Mouse (Mus musculus): ENCODE measurements around the gene Stx11.
A peak's percentile ranks its signal among the peaks of the same experiment; 100 is the strongest.

The Stx11 gene

DNA sequence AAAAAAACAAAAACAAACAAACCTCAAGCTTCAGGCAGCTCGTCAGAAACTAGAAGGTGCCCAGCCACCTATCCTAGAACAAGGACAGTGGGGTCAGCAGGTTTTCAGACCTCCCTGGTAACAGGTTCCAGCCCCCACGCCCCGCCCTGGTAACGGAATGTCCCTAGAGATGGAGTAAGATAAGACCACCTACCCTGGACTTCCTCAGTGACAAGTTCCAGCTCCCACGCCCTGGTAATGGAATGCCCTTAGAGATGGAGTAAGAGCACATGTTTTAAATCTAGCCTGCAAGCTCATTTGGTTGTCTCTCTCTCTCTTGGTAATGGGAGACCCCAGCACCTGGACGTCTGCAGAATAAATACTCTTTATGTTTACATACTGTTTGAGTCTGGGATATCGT lies 48.3 kb downstream of the Stx11 start:
- DNase-seq (ENCODE audit: inconsistent age in 2 of 2, low spot score in 1 of 2) = no peak

DNA sequence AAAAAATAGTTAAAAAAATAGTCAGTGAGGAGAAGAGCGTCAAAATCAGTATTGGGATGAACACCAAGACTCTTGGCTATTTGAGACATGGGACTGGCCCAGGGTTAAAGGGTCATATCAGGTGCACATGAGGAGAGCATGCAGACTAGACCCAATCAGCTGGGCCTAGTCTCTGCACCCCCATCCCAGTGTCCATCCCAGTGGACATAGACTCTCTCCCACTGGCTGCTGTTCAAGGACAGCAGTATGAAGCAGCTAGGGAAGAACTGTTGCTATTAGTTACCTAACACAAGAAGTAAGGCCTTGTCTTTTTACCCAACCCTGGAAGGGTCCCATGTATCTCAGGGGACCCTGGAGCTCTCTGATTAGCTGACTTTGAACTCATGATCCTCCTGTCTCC lies 49.9 kb downstream of the Stx11 start:
- DNase-seq (ENCODE audit: inconsistent age in 2 of 2, low spot score in 1 of 2) = peak; percentile 23 to 51

DNA sequence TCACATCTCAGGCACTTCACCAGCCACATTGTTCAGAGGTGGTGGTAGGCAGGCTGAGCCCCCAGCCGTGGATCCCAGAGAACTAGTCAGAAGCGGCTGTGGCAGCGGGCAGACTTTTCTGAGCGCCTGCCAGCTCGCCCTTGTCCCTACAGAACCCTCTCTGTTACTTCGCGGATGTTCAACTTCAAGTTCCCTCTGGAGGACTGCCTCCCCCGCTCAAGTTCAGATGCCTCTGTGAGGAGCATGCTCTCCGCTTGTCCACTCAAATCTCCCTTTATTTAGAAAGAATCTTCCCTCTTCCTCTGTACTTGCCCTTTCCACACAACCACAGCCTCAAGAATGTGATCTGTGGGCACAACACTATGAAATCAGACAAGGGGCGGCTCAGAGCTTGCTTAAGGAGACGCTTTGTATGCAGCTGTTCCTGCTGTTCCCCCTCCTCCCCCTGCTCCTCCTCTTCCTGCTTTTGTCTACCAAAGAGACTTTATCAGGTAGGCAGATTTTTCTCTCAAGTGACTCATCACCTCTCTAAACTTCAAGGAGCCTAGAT lies 52.0 kb downstream of the Stx11 start:
- DNase-seq (ENCODE audit: inconsistent age in 2 of 2, low spot score in 1 of 2) = peak in 1 of 2 experiments; percentile 50

DNA sequence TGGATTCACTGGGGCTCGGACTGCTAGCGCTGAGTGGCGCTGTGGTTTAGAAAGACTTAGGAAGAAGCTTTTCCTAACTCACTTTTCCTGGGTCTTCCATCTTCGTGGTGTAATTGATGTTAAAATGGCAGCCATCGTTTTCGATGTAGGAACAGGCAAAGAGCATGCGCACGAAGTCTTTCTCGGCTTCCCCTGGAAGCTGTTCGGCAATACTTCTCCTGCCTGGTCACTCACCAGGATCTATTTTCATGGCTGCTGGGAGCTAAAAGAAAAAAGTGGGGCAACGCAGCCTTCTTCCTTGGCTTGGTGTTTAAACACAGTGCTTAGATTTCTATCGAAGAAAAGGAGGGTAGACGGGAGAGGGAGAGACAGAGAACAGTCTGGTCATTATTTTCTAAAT lies 52.6 kb downstream of the Stx11 start:
- DNase-seq (ENCODE audit: inconsistent age in 2 of 2, low spot score in 1 of 2) = no peak

DNA sequence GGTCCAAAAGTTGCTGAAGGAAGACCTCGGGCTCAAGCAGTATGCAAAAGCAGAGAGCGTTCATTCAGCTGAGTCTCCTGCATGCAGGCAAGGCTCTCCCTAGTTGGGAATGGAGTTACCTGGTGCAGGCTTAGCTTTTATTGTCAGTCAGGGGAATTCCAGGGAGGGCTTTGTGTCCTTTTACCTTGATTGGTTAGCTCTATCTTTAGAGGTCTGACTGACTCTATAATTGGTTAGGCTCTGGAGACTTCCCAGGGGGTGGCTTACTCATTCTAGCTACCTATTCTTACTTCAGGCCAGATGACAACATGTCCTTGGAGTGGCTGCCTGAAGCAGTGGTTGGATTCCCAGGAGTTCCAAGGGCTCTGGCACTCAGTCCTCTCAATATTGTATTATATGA lies 54.2 kb downstream of the Stx11 start:
- DNase-seq (ENCODE audit: inconsistent age in 2 of 2, low spot score in 1 of 2) = no peak

DNA sequence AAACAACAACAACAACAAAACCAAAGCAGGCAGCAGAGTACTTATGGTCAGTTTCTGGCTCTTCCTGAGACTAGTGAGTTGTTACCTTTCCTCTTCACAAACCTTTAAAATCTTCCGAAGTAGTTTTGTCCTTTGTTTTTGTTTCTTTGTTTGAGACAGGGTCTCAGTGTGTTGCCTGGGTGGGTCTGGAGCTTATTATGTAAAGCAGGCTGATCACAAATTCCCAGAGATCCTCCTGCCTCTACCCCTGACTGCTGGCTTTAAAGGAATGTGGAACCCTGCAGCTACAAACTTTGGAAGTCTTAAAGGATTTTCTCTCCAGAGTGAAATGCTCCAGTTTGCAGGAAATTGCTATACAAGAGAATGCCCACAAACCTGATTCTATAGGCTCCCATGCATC lies 54.9 kb downstream of the Stx11 start:
- no peak for DNase-seq (ENCODE audit: inconsistent age in 2 of 2, low spot score in 1 of 2)

DNA sequence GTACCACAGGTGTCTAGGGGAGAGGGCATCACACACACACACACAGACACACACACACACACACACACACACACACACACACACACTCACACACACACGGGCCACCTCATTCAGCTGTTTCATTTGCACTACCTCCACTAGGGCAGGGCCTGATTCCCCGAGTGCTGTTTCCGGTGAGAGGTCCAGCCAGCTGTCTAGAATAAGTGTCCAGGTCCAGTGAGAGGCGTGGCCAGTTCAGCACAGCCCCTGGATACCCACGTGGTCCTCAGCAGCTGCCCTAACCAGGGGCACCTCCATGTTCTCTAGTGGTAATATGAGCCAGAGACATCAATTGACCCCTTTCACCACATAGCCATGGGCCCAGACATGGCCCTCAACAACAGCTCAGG lies 60.0 kb downstream of the Stx11 start:
- no peak for DNase-seq (ENCODE audit: inconsistent age in 2 of 2, low spot score in 1 of 2)

DNA sequence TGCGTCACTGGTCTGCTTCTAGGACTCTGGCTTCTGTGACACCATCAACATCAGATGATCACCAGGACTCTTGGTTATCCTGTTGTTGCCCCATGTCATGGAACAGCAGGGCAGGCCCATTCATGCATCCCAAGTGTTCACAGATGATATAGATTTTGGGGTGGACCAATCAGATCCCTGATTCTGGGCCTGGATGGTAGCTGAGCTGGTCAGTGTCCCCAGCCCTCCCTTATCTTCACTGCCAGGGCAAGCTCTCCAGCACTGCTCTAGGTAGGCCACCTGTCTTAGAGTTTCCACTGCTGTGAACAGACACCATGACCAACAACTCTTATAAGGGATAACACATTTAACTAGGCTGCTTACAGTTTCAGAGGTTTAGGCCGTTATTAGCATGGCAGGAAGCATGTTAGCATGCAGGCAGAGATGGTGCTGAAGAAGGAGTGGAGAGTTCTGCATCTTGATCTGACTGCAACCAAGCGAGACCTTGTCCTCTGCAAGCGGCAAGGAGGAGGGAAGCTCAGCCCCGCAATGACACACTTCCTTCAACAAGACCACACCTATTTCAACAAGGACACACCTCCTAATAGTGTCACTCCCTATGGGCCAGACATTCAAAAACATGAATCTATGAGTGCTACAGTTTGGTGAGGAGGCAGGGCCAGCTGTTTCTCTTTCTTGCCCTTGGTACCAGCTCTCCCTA lies 60.5 kb downstream of the Stx11 start:
- DNase-seq (ENCODE audit: inconsistent age in 2 of 2, low spot score in 1 of 2) = no peak

DNA sequence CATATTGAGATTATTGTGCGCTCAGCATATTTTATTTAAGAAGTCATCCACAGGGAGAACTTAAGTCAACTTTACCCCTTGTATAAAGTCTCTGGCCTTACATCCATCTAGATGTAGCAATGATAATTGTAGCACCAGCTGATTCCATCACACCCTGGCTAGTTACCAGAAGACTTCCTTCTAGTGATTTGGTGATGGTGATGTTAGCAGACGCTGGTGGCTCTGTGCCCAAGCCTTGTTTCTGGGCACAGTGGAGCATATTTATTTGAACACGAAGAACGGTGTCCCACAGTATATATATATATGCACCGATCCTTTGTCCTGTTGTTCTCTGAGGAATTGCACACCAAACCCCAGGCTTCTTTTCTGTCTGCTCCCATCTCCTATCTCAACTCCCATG lies 64.2 kb downstream of the Stx11 start:
- DNase-seq (ENCODE audit: inconsistent age in 2 of 2, low spot score in 1 of 2) = no peak

DNA sequence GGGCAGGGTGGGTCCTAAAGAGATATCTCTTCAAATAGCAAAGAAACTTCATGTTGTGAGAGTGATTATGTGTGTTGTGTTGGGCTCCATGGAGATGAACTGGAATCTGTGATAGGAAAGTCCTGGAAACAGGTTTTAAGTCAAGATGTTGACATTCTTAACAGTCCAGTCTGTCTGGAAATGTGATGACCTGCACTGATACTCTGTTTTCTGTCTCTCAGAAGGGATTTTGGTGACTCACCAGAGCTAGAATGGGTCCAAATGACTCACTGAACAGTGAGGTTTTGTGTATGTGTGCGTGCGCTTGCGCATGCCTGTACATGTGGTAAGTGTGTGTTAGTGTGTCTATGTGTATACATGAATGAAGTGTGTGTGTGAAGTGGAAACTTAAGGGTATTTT lies 70.8 kb downstream of the Stx11 start:
- DNase-seq (ENCODE audit: inconsistent age in 2 of 2, low spot score in 1 of 2) = peak in 1 of 2 experiments; percentile 44

DNA sequence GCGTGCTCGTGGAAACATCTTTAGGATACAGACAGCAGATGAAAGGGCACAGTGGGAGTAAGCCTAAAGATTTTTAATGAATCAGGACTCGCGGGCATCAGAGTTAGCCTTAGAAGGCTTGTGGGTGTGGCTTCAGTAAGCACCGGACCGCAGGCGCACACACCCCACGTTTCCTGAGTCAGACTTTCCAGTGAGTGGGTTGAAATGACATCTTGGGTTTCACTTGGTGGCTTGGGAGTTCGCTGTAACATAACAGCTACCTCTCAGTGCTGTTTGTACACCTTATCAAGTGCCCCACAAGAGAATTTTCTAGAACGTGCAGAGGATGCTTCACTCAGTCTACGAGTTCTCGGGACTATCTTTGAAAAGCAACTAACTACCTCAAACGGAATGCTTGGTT lies 75.7 kb downstream of the Stx11 start:
- no peak for DNase-seq (ENCODE audit: inconsistent age in 2 of 2, low spot score in 1 of 2)

All from adrenal gland, adult (tissue).